Comparison of ENCODE assay signal across 25 mouse cellular contexts in the genomic region with DNA sequence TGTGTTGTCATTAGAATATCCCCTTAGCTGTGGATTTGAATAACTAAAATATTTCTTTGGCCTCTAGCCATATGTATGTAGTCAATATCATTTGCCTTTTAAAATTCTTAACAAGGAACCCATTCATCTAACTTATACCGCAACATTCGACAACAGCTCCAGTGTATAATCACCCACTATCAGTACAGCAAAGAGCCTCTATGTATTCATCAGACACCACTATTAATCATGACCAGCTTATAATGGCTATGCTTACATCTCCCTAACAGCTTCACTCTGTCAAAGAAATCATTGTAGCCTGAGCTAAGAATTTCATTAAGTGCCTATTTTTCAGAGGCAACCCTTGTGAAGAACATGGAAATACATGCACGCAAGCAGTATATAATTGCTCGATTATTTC.
DNase-seq lines count a peak whose midpoint lies in the region; ATAC-seq and TF ChIP-seq lines count a peak whose summit lies in the region.
"Had no signal": no experiment of that assay in that cellular context is flagged by ENCODE, and none has a peak within 500 bp of the region (broad histone marks: within the 10 kb centered on the region; RNA-seq: fewer than 3 reads in every experiment).

No protein-coding gene starts in this region.

- peak; percentile 9 for DNase-seq in midbrain, postnatal 0 days (ENCODE audit: low spot score)
- no peak for DNase-seq in midbrain, embryonic 14.5 days
- peak; percentile 12 for DNase-seq in brain, embryonic 14.5 days (ENCODE audit: low read depth)
- DNase-seq: adrenal gland, adult 2 months; adrenal gland, postnatal 14 days; cerebellum, adult 11-12 months; cerebellum, adult 8-10 months; cerebellum, postnatal 10 days; cerebellum, postnatal 36 days; embryo, embryonic 11 days; gastrocnemius, postnatal 25 days; heart, adult 18-20 months; heart, postnatal 10 days; heart, postnatal 36 days had no signal

- 73% methylated on average over 4 of the region's 4 CpGs for WGBS in hindbrain, embryonic 13.5 days
- WGBS in hindbrain, embryonic 12.5 days = 77% methylated on average over 4 of the region's 4 CpGs
- WGBS in midbrain, postnatal 0 days = 91% methylated on average over 4 of the region's 4 CpGs
- 89% methylated on average over 4 of the region's 4 CpGs for WGBS in midbrain, embryonic 14.5 days

- H3K9ac ChIP-seq in hindbrain, embryonic 13.5 days = no peak overlapping the region
- H3K9ac ChIP-seq in hindbrain, embryonic 12.5 days = no peak overlapping the region
- no peak overlapping the region for H3K9ac ChIP-seq in midbrain, postnatal 0 days (replicated peaks; ENCODE audit: low read length, poor library complexity, severe bottlenecking)
- H3K9ac ChIP-seq in midbrain, embryonic 14.5 days (replicated peaks; ENCODE audit: low read length) = no peak overlapping the region
- H3K9ac ChIP-seq: embryonic facial prominence, embryonic 15.5 days; forebrain, embryonic 12.5 days; forebrain, embryonic 15.5 days; heart, embryonic 12.5 days; heart, embryonic 15.5 days had no signal

- H3K4me3 ChIP-seq in hindbrain, embryonic 13.5 days = no peak overlapping the region
- H3K4me3 ChIP-seq in hindbrain, embryonic 12.5 days = no peak overlapping the region
- H3K4me3 ChIP-seq in midbrain, postnatal 0 days (ENCODE audit: low read depth, low read length) = no peak overlapping the region
- no peak overlapping the region for H3K4me3 ChIP-seq in midbrain, embryonic 14.5 days (replicated peaks; ENCODE audit: low read depth, low read length)
- H3K4me3 ChIP-seq: embryonic facial prominence, embryonic 15.5 days; erythroblast, embryonic 14.5 days; forebrain, embryonic 12.5 days; forebrain, embryonic 15.5 days; heart, embryonic 12.5 days; heart, embryonic 15.5 days had no signal

- no peaks in the 10 kb centered on the region for H3K27me3 ChIP-seq in hindbrain, embryonic 13.5 days
- H3K27me3 ChIP-seq in hindbrain, embryonic 12.5 days = no peaks in the 10 kb centered on the region
- no peaks in the 10 kb centered on the region for H3K27me3 ChIP-seq in midbrain, postnatal 0 days (ENCODE audit: insufficient read depth, low read length)
- H3K27me3 ChIP-seq in midbrain, embryonic 14.5 days (ENCODE audit: control insufficient read depth, insufficient read depth, low read length) = no peaks in the 10 kb centered on the region
- H3K27me3 ChIP-seq: embryonic facial prominence, embryonic 15.5 days; forebrain, embryonic 12.5 days; forebrain, embryonic 15.5 days; heart, embryonic 12.5 days; heart, embryonic 15.5 days had no signal

- no peak overlapping the region for H3K27ac ChIP-seq in hindbrain, embryonic 13.5 days
- no peak overlapping the region for H3K27ac ChIP-seq in hindbrain, embryonic 12.5 days
- H3K27ac ChIP-seq in midbrain, postnatal 0 days (ENCODE audit: low read depth, low read length) = no peak overlapping the region
- H3K27ac ChIP-seq in midbrain, embryonic 14.5 days (replicated peaks; ENCODE audit: low read depth, low read length) = no peak overlapping the region
- H3K27ac ChIP-seq: embryonic facial prominence, embryonic 15.5 days; forebrain, embryonic 12.5 days; forebrain, embryonic 15.5 days; heart, embryonic 15.5 days had no signal

- TF ChIP-seq CTCF in midbrain, postnatal 0 days (IDR thresholded peaks at IDR 0.05) = no peak
- no peak for TF ChIP-seq CTCF in brain, embryonic 14.5 days (IDR thresholded peaks at IDR 0.05; ENCODE audit: borderline replicate concordance, extremely low read depth, insufficient read depth, insufficient read length)

- no peaks in the 10 kb centered on the region for H3K4me1 ChIP-seq in hindbrain, embryonic 13.5 days (replicated peaks)
- H3K4me1 ChIP-seq in hindbrain, embryonic 12.5 days = no peaks in the 10 kb centered on the region
- no peaks in the 10 kb centered on the region for H3K4me1 ChIP-seq in midbrain, postnatal 0 days (ENCODE audit: insufficient read depth, low read length)
- no peaks in the 10 kb centered on the region for H3K4me1 ChIP-seq in midbrain, embryonic 14.5 days (ENCODE audit: control insufficient read depth, insufficient read depth, low read length)
- H3K4me1 ChIP-seq: embryonic facial prominence, embryonic 15.5 days; forebrain, embryonic 12.5 days; forebrain, embryonic 15.5 days; heart, embryonic 12.5 days; heart, embryonic 15.5 days had no signal

- H3K36me3 ChIP-seq in hindbrain, embryonic 13.5 days = no peaks in the 10 kb centered on the region
- H3K36me3 ChIP-seq in hindbrain, embryonic 12.5 days = no peaks in the 10 kb centered on the region
- no peaks in the 10 kb centered on the region for H3K36me3 ChIP-seq in midbrain, postnatal 0 days (ENCODE audit: insufficient read depth, low read length)
- H3K36me3 ChIP-seq in midbrain, embryonic 14.5 days (ENCODE audit: control insufficient read depth, insufficient read depth, low read length) = no peaks in the 10 kb centered on the region
- H3K36me3 ChIP-seq: embryonic facial prominence, embryonic 15.5 days; forebrain, embryonic 12.5 days; forebrain, embryonic 15.5 days; heart, embryonic 12.5 days; heart, embryonic 15.5 days had no signal

- 0 out of 2 replicates have a peak, but pooled peaks have one; percentile 46 for ATAC-seq in hindbrain, embryonic 13.5 days (ENCODE audit: low FRiP score)
- no peak for ATAC-seq in hindbrain, embryonic 12.5 days (ENCODE audit: low FRiP score)
- ATAC-seq in midbrain, postnatal 0 days (ENCODE audit: low FRiP score) = no peak
- ATAC-seq in midbrain, embryonic 14.5 days (ENCODE audit: low FRiP score, low TSS enrichment) = no peak
- ATAC-seq in erythroblast, adult 5-6 weeks (replicated peaks; ENCODE audit: low FRiP score, poor library complexity, severe bottlenecking) = no peak
- ATAC-seq: CD4-positive, CD25-positive, alpha-beta regulatory T cell, adult 4 months; forebrain, embryonic 15.5 days; intestine, postnatal 0 days had no signal

- H3K4me2 ChIP-seq in hindbrain, embryonic 13.5 days = no peak overlapping the region
- no peak overlapping the region for H3K4me2 ChIP-seq in hindbrain, embryonic 12.5 days (replicated peaks)
- H3K4me2 ChIP-seq in midbrain, postnatal 0 days (ENCODE audit: low read depth, low read length, poor library complexity, severe bottlenecking) = no peak overlapping the region
- H3K4me2 ChIP-seq in midbrain, embryonic 14.5 days (ENCODE audit: low read length) = no peak overlapping the region
- H3K4me2 ChIP-seq: embryonic facial prominence, embryonic 15.5 days; forebrain, embryonic 12.5 days; forebrain, embryonic 15.5 days; heart, embryonic 12.5 days; heart, embryonic 15.5 days had no signal

- no peak for TF ChIP-seq POLR2A in brain, embryonic 14.5 days (IDR thresholded peaks at IDR 0.05; ENCODE audit: borderline replicate concordance, extremely low read depth, insufficient read depth, insufficient read length, poor library complexity, severe bottlenecking)

- H3K9me3 ChIP-seq in hindbrain, embryonic 13.5 days = no peaks in the 10 kb centered on the region
- no peaks in the 10 kb centered on the region for H3K9me3 ChIP-seq in hindbrain, embryonic 12.5 days (replicated peaks)
- no peaks in the 10 kb centered on the region for H3K9me3 ChIP-seq in midbrain, postnatal 0 days (ENCODE audit: low read length)
- H3K9me3 ChIP-seq in midbrain, embryonic 14.5 days (ENCODE audit: control insufficient read depth, low read length) = no peaks in the 10 kb centered on the region
- H3K9me3 ChIP-seq: embryonic facial prominence, embryonic 15.5 days; forebrain, embryonic 12.5 days; forebrain, embryonic 15.5 days; heart, embryonic 12.5 days; heart, embryonic 15.5 days had no signal
